Mouse (Mus musculus) midbrain, embryonic 10.5 days (tissue): Measurements from ENCODE around the gene Cemip. TPM values are rescaled to one million over a fixed set of nuclear protein-coding genes. Genes with fewer than 3 reads are reported as not detected.
A peak's percentile ranks its signal among the peaks of the same experiment; 100 is the strongest.

Experiments
- DNase-seq: peaks from one replicate; pipeline ENCODE4 v3.0.0-alpha.2; 2017; ENCODE audit warnings: low spot score
- H3K27ac ChIP-seq: fragments of 300-500 bp; sonication (generic); replicated peaks from 2 replicates; pipeline ENCODE4 v1.5.1; 2016; ENCODE audit warnings: mild to moderate bottlenecking
- H3K27me3 ChIP-seq: fragments of 300-500 bp; sonication (generic); 2 replicates; pipeline ENCODE4 v1.6.1; 2016; ENCODE audit warnings: low read depth, mild to moderate bottlenecking; ENCODE audit not compliant: poor library complexity, severe bottlenecking
- H3K36me3 ChIP-seq: fragments of 300-500 bp; sonication (generic); 2 replicates; pipeline ENCODE4 v1.6.1; 2016; ENCODE audit warnings: mild to moderate bottlenecking, moderate library complexity
- H3K4me1 ChIP-seq: fragments of 300-500 bp; sonication (generic); 2 replicates; pipeline ENCODE4 v1.6.1; 2016
- H3K4me3 ChIP-seq: fragments of 300-500 bp; sonication (generic); 2 replicates; pipeline ENCODE4 v1.5.1; 2016; ENCODE audit warnings: mild to moderate bottlenecking, moderate library complexity
- H3K9me3 ChIP-seq: fragments of 300-500 bp; sonication (generic); replicated peaks from 2 replicates; pipeline ENCODE4 v1.6.1; 2016; ENCODE audit warnings: mild to moderate bottlenecking
- WGBS: fragments of 180-500 bp; shearing (Covaris S2); methylation state at CpG from one replicate; pipeline ENCODE4 v1.1.7; 2016; 5-methylcytosine and 5-hydroxymethylcytosine counted together
- polyA plus RNA-seq: library from polyadenylated mRNA; unstranded; fragments of >200 nt; fragmentation: Nextera tagmentation; extraction: Ambion mirVana; gene quantifications from 2 replicates; pipeline ENCODE4 v1.2.1, GENCODE M21; 2016

Gene Cemip
- polyA plus RNA-seq, 1 experiment from 2014 or later = 0.12 TPM

DNA sequence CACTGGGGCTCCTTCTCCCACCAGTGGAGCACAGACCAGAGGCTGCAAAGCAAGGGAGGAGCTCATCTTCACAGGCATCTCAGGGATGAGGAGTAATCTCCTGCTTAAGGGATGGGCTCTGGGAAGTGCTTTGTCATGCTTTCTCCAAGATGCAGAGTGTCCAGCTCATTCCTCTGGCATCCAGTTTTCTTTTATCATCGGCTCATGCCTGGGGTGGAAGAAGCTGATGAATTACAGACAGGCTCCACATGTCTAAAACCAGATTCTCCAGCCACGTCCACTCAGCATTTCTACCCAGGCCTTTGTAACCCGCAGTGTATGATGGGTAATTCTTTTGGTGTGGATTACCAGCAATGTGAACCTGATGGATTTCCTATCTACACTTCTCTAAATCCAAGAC, 1.9 kb upstream of the Cemip start:
- peaks cover 47% of the 10 kb centered on the region for H3K27me3 ChIP-seq
- H3K27ac ChIP-seq = no peak overlapping the region
- WGBS = 84% methylated on average over 3 of the region's 3 CpGs
- H3K9me3 ChIP-seq = no peaks in the 10 kb centered on the region
- no peak overlapping the region for H3K4me3 ChIP-seq
- H3K4me1 ChIP-seq = peaks cover 19% of the 10 kb centered on the region
- no peak for DNase-seq
- no peaks in the 10 kb centered on the region for H3K36me3 ChIP-seq

DNA sequence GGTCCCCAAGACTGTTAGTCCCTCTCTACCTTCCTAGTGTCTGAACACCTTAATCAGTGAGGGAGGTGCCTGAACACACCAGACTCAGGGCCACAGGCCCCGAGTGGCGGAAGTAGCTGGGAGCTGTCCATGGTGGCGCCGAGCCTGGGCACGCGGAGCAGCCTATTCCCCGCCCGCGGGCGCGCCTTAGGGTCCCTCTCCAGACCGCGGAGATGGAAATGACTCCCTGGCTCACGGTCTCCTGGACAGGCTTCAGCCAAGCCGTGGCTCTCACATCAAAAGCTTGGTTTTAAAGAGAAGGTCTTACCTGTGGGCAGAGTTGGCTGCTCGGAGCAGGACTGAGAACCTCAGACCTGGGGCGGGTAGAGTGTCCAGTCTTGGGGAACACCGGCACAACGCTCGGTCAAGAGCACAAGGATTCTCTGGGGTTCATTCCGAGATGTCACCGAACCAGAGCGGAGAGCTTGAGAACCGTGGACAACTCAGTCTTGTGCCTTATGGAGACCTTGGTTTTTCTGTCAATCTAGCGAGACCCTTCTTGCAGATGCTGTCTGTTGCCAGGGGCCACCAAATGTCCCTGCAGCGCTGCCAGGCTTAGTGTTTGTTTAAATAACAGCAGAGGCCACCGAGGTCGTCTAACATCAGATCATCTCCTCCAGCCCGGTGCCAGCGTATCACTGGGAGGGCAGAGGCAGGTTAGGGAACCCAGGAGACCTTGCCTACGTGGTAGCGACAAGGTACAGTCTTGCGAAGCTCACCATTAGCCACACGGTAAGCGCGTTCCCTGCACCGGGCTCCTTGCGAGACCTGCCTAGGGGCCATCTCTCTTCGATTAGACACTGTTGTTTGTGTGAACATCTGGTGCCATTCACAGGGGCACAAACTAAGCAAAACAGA, 1.0 kb downstream of the Cemip start:
- Histone ChIP-seq H3K4me3 (peak overlapping the region; percentile 61), H3K9me3 (no peaks in the 10 kb centered on the region), H3K27ac (no peak overlapping the region), H3K4me1 (peaks cover 19% of the 10 kb centered on the region), H3K27me3 (peaks cover 47% of the 10 kb centered on the region), H3K36me3 (no peaks in the 10 kb centered on the region)
- DNase-seq = peak; percentile 71
- WGBS = 4% methylated on average over 39 of the region's 39 CpGs

- Histone ChIP-seq H3K9me3 (no peaks in the 10 kb centered on the region), H3K36me3 (no peaks in the 10 kb centered on the region), H3K27ac (no peak overlapping the region), H3K4me1 (no peaks in the 10 kb centered on the region), H3K27me3 (no peaks in the 10 kb centered on the region), H3K4me3 (no peak overlapping the region)
- DNase-seq = no peak
- WGBS = 81% methylated on average over 7 of the region's 7 CpGs
These were observed 8.9 kb downstream of the Cemip start for GRCm38 (mm10) chr7:84077257-84078013.

DNA sequence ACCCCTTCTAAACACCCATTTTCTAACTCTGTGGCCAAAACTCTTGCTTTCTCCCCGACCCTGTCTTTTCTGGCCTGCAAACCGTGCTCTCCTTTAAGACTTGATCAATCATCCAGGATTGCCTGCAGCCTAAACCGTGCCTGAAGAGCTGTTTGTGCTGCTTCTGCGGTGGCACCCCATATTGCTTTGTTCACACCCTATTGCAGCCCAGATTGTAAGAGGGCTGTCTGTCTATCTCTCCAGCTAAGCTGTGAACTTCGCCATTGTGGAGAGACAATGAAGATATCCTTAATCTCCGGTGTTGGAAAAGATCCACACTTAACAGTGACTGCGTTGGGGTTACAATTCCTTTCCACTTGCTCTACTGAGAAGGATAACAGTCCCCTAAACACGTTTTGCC, 12.0 kb downstream of the Cemip start:
- Histone ChIP-seq H3K27me3 (no peaks in the 10 kb centered on the region), H3K27ac (no peak overlapping the region), H3K9me3 (no peaks in the 10 kb centered on the region), H3K4me1 (no peaks in the 10 kb centered on the region), H3K36me3 (no peaks in the 10 kb centered on the region), H3K4me3 (no peak overlapping the region)
- WGBS = 66% methylated on average over 8 of the region's 8 CpGs
- no peak for DNase-seq

GRCm38 (mm10) chr7:84073856-84074255, 12.4 kb downstream of the Cemip start:
- H3K4me1 ChIP-seq = no peaks in the 10 kb centered on the region
- H3K36me3 ChIP-seq = no peaks in the 10 kb centered on the region
- H3K27me3 ChIP-seq = no peaks in the 10 kb centered on the region
- WGBS = 86% methylated on average over 3 of the region's 3 CpGs
- H3K4me3 ChIP-seq = no peak overlapping the region
- no peak for DNase-seq
- H3K9me3 ChIP-seq = no peaks in the 10 kb centered on the region
- H3K27ac ChIP-seq = no peak overlapping the region

DNA sequence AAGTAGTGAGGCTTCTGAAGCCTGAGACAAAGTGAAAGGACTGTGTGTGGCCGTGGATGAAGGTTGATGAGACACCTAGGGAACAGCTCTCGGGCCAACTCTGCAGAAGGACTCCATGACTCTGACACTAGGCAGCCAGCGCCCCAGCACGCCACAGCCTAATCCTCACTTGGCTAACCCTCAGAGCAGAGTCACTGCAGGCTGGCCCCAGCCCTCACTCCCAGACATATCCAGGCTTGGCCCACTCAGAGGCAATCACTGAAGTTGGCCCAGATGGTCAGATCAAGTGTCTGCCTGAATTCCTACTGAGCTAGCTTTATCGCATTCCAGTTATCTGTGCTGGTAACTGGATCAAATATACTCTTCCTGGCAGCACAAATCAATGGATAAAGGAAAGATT, 17.4 kb downstream of the Cemip start:
- DNase-seq = no peak

GRCm38 (mm10) chr7:84059799-84060198, 26.5 kb downstream of the Cemip start:
- Histone ChIP-seq H3K9me3 (no peaks in the 10 kb centered on the region), H3K4me3 (no peak overlapping the region), H3K36me3 (no peaks in the 10 kb centered on the region), H3K27ac (no peak overlapping the region), H3K27me3 (no peaks in the 10 kb centered on the region), H3K4me1 (no peaks in the 10 kb centered on the region)
- DNase-seq = no peak
- 87% methylated on average over 7 of the region's 7 CpGs for WGBS

More for the DNA sequence above, 17.4 kb downstream of the Cemip start:
- Histone ChIP-seq H3K9me3 (no peaks in the 10 kb centered on the region), H3K27ac (no peak overlapping the region), H3K27me3 (no peaks in the 10 kb centered on the region), H3K4me3 (no peak overlapping the region), H3K4me1 (no peaks in the 10 kb centered on the region), H3K36me3 (no peaks in the 10 kb centered on the region)
- WGBS = 74% methylated on average over 5 of the region's 5 CpGs

- DNase-seq = no peak
- no peaks in the 10 kb centered on the region for H3K27me3 ChIP-seq
- H3K9me3 ChIP-seq = no peaks in the 10 kb centered on the region
- 86% methylated on average over 7 of the region's 7 CpGs for WGBS
- no peak overlapping the region for H3K27ac ChIP-seq
- no peaks in the 10 kb centered on the region for H3K4me1 ChIP-seq
- H3K4me3 ChIP-seq = no peak overlapping the region
- no peaks in the 10 kb centered on the region for H3K36me3 ChIP-seq
These were observed 30.2 kb downstream of the Cemip start for GRCm38 (mm10) chr7:84055961-84056629.

DNA sequence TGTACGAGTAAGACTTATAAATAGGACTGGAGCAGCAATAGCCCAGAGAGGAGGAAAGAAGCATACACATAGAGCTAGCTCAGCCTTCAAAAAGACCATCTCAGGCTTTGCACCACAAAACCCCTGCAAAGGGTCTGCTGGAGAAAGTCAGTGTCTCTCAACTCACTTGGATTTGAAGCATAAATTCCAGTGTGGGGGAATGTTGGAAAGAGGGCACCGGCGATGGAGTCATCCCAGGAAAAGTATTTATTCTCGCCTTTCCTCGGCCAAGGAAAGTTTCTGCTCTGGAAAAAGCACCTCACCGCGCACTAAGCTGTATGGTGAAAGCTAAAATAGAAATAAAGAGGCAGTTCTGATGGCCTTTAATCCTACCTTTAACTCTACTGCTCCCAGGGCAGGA, 32.4 kb downstream of the Cemip start:
- Histone ChIP-seq H3K36me3 (no peaks in the 10 kb centered on the region), H3K27me3 (no peaks in the 10 kb centered on the region), H3K4me3 (no peak overlapping the region), H3K9me3 (no peaks in the 10 kb centered on the region), H3K27ac (no peak overlapping the region), H3K4me1 (no peaks in the 10 kb centered on the region)
- no peak for DNase-seq
- 89% methylated on average over 7 of the region's 7 CpGs for WGBS

DNA sequence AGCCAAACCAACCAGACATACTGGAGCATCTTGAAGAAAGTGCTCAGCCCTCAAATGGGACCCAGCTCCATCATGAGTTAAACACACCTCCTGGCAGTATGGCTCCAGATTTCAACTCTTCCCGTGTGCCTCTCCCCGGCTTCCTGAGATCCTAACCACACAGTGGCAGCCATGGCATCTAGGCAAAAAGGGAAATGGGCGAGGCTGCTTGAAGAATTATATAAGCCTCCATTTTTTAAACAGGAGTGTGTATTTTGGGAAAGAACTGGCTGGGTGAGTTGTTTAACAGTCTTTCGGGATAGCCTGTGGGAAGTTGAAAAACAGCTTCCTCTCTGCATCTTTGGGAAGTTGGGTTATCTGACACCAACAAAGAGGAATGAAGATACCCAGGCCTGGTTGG, 34.9 kb downstream of the Cemip start:
- Histone ChIP-seq H3K9me3 (no peaks in the 10 kb centered on the region), H3K4me3 (no peak overlapping the region), H3K4me1 (no peaks in the 10 kb centered on the region), H3K27ac (no peak overlapping the region), H3K27me3 (no peaks in the 10 kb centered on the region), H3K36me3 (no peaks in the 10 kb centered on the region)
- DNase-seq = no peak
- WGBS = 81% methylated on average over 4 of the region's 4 CpGs

- 83% methylated on average over 4 of the region's 4 CpGs for WGBS
These were observed 40.8 kb downstream of the Cemip start for GRCm38 (mm10) chr7:84045546-84045945.

GRCm38 (mm10) chr7:84044581-84045290, 41.6 kb downstream of the Cemip start:
- no peak overlapping the region for H3K4me3 ChIP-seq
- no peak for DNase-seq
- H3K27me3 ChIP-seq = no peaks in the 10 kb centered on the region
- WGBS = 89% methylated on average over 4 of the region's 4 CpGs
- H3K9me3 ChIP-seq = no peaks in the 10 kb centered on the region
- no peak overlapping the region for H3K27ac ChIP-seq
- no peaks in the 10 kb centered on the region for H3K36me3 ChIP-seq
- H3K4me1 ChIP-seq = no peaks in the 10 kb centered on the region

More at GRCm38 (mm10) chr7:84045546-84045945, 40.8 kb downstream of the Cemip start:
- no peak for DNase-seq
- Histone ChIP-seq H3K9me3 (no peaks in the 10 kb centered on the region), H3K36me3 (no peaks in the 10 kb centered on the region), H3K4me3 (no peak overlapping the region), H3K27ac (no peak overlapping the region), H3K4me1 (no peaks in the 10 kb centered on the region), H3K27me3 (no peaks in the 10 kb centered on the region)
